Mouse (Mus musculus): ENCODE results near the gene Zfand3. TPM values are rescaled to one million over a fixed set of nuclear protein-coding genes. Genes with fewer than 3 reads are reported as not detected.

Zfand3 gene
- polyA plus RNA-seq (2014; fragmentation: Illumina TruSeq; extraction: RNeasy Lipid Tissue Mini Kit (QIAGEN cat#74804); ENCODE audit: insufficient read depth, low read depth, low replicate concordance): 70.3 TPM

GRCm38 (mm10) chr17:30004203-30005102, at the start of gene Zfand3:
TSS of gene Zfand3 (plus strand) at chr17:30004733.

GRCm38 (mm10) chr17:29970037-29970555, 34.4 kb upstream of the Zfand3 start, which contains the start of gene Mdga1:
TSS of gene Mdga1 (minus strand) at chr17:29970087.

Other genes with a start within 250 kb of the Zfand3 start
- 1.5 TPM for gene Mdga1, start 34.6 kb upstream of the Zfand3 start, polyA plus RNA-seq (2014; fragmentation: Illumina TruSeq; extraction: RNeasy Lipid Tissue Mini Kit (QIAGEN cat#74804); ENCODE audit: insufficient read depth, low read depth, low replicate concordance)